Mouse (Mus musculus): ENCODE data around the gene Fhit. TPM values are rescaled to one million over a fixed set of nuclear protein-coding genes. Genes with fewer than 3 reads are reported as not detected.

Fhit gene
- polyA plus RNA-seq, 1 experiment: 4.2 TPM

DNA sequence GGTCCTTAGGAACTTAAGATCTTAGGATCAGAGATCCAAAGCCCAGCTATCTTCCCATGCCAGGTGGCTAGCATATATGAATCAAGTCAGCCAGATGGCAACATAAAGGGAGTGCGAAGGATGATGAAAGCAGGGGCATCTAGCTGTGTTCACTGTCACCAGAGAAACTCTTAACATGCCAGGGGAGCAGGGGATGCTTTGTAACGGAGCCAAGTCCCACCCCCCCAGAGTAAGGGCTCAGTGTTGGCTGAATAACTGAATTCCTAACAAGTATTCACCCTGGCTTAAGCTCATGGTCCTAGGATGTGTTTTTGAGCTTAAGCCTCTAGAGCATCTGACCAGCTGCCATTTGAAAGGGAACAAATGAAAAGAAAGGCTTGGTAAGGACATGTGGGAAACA is 1139.5 kb downstream of the Fhit start:
- TF ChIP-seq CTCF (IDR thresholded peaks at IDR 0.05; ENCODE audit: borderline replicate concordance, extremely low read depth, insufficient read depth, insufficient read length) (no peak), POLR2A (IDR thresholded peaks at IDR 0.05; ENCODE audit: borderline replicate concordance, extremely low read depth, insufficient read depth, insufficient read length, poor library complexity, severe bottlenecking) (no peak)
- peak; percentile 92 for DNase-seq (ENCODE audit: low read depth)

DNA sequence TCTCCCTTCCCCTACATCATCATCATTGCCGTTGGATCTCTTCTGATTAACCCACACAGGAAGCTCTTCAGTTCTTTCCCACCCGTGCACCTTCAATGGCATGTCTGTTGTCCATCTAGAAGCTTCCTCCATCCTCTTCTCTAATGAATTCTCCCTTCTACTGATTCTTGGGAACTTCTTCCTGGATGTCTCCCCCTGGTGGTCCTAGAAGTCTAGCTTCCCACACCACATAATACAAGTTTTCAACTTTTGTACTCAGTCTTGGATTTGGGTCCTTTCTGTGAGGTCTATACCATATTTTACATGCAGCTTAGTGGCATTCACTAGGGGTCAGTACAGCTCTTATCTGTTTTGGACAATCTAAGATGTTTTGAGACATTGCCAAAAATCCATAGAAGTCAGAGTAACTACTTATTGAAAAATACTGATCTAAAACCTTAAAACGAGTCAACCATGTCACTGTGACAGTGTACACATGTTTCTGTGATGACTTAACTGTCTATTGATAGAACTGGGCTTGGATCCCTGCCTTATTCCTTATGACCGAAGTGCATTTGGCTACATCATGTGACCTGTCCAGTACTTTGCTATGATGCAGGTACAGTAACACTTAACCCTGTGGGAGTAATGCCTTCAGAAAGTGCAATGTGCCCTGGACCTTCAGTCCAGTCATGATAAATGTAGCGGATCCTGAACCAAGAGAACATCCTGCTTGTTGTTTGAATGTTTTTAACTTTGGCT is 1141.3 kb downstream of the Fhit start:
- TF ChIP-seq CTCF (IDR thresholded peaks at IDR 0.05; ENCODE audit: borderline replicate concordance, extremely low read depth, insufficient read depth, insufficient read length): no peak
- TF ChIP-seq POLR2A (IDR thresholded peaks at IDR 0.05; ENCODE audit: borderline replicate concordance, extremely low read depth, insufficient read depth, insufficient read length, poor library complexity, severe bottlenecking): no peak
- no peak for DNase-seq (ENCODE audit: low read depth)

DNA sequence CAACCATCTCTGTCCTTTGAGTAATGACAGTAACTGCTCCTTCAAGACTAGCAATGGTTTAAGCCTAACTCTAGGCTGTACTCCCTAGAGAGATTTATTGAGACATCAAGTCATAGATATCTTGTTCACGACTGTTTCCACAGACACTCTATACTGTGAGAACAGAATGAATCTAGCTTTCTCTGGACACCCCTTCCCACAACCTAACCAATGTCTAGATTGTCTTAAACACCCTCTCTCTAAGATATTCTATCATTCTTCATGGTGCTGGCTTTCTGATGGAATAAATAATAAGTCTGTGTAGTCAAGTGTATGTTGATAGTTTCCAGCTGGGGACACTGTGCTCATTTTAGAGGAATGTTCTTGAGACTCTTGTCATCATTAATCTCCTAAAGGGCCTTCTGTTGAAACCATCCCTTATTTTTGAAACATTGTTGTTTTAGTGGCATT is 1148.0 kb downstream of the Fhit start:
- no peak for TF ChIP-seq CTCF (IDR thresholded peaks at IDR 0.05; ENCODE audit: borderline replicate concordance, extremely low read depth, insufficient read depth, insufficient read length)
- no peak for TF ChIP-seq POLR2A (IDR thresholded peaks at IDR 0.05; ENCODE audit: borderline replicate concordance, extremely low read depth, insufficient read depth, insufficient read length, poor library complexity, severe bottlenecking)
- no peak for DNase-seq (ENCODE audit: low read depth)

DNA sequence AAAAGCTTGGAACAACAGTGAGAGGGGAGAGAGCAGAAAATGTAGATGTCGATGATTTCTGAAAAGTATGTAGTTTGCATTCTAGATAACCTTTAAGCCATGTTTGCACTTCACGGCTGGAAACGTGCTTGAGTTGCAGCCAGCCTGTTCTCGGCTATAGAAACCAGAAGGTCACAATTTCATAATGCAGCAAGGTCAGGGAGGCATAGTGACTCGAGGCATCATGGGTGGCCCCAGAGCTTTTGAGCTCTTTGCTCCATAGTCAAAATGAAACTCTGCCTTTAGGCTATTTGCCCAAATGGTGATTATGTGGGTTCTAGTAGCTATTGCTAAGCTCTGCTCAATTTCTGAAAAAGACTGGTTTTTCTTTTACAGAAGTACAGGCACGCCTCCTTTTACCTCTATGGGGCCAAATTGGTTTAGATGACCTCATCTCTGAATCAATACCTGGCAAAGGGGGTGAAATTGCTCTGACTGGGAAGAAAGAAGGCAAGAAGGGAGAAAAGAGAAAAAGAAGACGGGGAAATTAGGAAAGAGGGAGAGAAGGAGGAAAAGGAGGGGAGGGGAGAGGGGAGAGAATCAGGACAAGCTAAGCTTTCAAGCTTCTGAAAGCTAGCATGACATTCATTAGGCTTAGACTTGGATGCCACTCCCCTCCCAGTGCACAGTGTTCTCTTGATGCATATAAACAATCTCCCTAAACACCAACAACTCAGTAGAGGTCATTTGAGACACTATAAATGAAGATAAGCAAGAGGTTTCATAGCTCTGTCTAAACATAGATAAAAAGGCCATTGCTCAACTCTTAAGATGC is 1148.6 kb downstream of the Fhit start:
- TF ChIP-seq CTCF (IDR thresholded peaks at IDR 0.05; ENCODE audit: borderline replicate concordance, extremely low read depth, insufficient read depth, insufficient read length): no peak
- TF ChIP-seq POLR2A (IDR thresholded peaks at IDR 0.05; ENCODE audit: borderline replicate concordance, extremely low read depth, insufficient read depth, insufficient read length, poor library complexity, severe bottlenecking): no peak
- no peak for DNase-seq (ENCODE audit: low read depth)

DNA sequence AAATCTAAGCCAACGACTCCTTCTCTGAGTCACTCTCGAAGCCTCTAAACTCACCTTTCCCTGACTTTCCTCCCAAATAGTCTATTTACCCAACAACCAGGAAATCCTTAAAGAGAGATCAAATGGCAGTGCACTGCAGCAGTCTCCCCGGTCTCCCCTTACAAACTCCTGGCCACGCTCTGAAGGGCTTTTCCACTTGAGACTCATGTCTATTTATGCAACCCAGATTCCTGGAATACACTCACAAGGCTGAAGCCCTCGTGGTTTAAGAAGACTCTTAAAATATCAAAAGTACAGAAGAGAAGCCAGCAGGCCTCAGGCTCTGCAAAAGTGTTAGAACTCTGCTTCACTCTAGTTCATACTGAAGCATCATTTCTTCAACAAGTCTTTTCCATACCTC is 1155.6 kb downstream of the Fhit start:
- DNase-seq (ENCODE audit: low read depth): no peak

DNA sequence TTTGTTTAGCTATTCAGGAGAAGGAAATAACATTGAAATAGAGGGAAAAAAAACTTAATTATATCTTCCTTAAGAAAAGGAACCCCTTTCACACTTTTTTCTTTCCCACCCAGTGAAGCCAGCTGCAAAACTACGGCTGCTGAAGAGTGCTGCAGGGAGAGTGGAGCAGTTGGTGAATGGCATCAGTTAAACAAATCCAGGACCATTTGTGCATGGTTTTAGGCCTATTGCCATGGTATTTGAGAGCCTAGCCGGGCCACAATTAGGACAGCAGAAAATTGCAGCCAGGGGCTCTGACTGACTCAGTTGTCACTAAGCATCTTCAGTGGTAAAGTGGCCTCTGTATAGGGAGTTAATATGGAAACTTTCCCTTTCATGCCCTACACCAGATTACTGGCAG is 1158.0 kb downstream of the Fhit start:
- TF ChIP-seq POLR2A (IDR thresholded peaks at IDR 0.05; ENCODE audit: borderline replicate concordance, extremely low read depth, insufficient read depth, insufficient read length, poor library complexity, severe bottlenecking) (no peak), CTCF (IDR thresholded peaks at IDR 0.05; ENCODE audit: borderline replicate concordance, extremely low read depth, insufficient read depth, insufficient read length) (no peak)
- peak; percentile 54 for DNase-seq (ENCODE audit: low read depth)

More for the DNA sequence above, 1155.6 kb downstream of the Fhit start:
- TF ChIP-seq CTCF (IDR thresholded peaks at IDR 0.05; ENCODE audit: borderline replicate concordance, extremely low read depth, insufficient read depth, insufficient read length): no peak
- no peak for TF ChIP-seq POLR2A (IDR thresholded peaks at IDR 0.05; ENCODE audit: borderline replicate concordance, extremely low read depth, insufficient read depth, insufficient read length, poor library complexity, severe bottlenecking)

DNA sequence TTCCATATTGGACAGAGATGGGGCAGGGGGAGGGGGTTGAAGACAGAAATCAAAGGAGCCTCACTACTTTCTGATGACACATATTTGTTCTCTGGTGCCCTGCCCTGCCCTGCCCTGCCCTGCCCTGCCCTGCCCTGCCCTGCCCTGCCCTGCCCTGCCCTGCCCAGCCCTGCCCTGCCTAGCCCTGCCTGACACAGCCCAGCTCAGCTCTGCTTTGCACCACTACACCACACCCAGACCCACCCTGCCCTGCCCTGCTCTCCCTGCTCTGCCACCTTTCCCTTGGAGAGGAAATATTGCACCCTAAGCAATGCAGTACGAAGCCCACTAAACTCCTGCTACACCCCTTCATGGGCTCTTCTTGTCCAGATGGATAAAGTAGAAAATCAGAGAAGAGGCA is 1171.2 kb downstream of the Fhit start:
- TF ChIP-seq CTCF (IDR thresholded peaks at IDR 0.05; ENCODE audit: borderline replicate concordance, extremely low read depth, insufficient read depth, insufficient read length): no peak
- no peak for TF ChIP-seq POLR2A (IDR thresholded peaks at IDR 0.05; ENCODE audit: borderline replicate concordance, extremely low read depth, insufficient read depth, insufficient read length, poor library complexity, severe bottlenecking)
- no peak for DNase-seq (ENCODE audit: low read depth)

DNA sequence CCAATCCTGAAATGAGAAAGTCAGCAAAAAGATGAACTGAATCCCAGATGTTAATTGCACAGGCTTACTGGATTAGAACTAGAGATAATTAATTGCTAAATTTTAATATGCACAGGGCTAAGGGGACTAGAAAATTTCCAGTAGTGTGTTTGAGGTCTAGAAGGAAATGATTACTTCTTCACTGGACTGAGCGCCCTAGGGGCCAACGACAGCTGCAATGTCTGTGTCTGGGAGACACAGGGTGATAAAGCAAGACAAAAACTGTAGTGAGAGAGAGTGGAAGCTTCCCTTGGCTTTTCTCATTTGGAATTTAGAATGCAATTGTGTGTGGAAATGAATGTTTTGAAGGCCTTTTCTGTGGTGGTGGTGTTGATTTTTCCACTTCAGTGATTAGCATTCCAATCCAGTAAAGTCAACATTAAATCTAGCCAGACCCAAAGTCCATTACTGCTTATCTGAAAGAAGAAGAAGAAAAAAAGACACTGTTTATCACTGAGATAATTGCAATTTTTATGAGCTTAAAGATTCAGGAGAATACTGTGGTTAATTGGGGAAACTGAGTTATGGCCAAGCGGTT is 1184.8 kb downstream of the Fhit start:
- TF ChIP-seq CTCF (IDR thresholded peaks at IDR 0.05; ENCODE audit: borderline replicate concordance, extremely low read depth, insufficient read depth, insufficient read length) (no peak), POLR2A (IDR thresholded peaks at IDR 0.05; ENCODE audit: borderline replicate concordance, extremely low read depth, insufficient read depth, insufficient read length, poor library complexity, severe bottlenecking) (no peak)
- DNase-seq (ENCODE audit: low read depth): peak; percentile 35

DNA sequence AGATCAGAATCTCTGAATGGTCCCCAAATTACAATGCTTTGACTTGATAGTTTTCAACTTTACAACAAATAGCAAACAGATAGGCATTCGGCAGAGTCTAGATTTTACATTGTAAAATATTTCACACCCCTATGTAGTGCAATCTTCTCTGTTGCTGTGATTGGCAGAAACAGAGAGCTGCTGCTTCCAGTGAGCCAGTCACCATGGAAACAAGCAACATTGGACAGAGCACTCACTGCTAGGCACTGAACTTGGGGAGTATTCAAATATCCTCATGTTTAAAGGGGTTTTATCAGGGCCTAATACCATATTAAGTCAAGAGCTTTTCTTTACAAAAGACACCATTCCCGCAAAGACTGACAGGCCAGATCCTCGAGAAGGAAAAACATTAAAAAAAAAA is 1187.4 kb downstream of the Fhit start:
- TF ChIP-seq CTCF (IDR thresholded peaks at IDR 0.05; ENCODE audit: borderline replicate concordance, extremely low read depth, insufficient read depth, insufficient read length) (no peak), POLR2A (IDR thresholded peaks at IDR 0.05; ENCODE audit: borderline replicate concordance, extremely low read depth, insufficient read depth, insufficient read length, poor library complexity, severe bottlenecking) (no peak)
- peak; percentile 69 for DNase-seq (ENCODE audit: low read depth)

DNA sequence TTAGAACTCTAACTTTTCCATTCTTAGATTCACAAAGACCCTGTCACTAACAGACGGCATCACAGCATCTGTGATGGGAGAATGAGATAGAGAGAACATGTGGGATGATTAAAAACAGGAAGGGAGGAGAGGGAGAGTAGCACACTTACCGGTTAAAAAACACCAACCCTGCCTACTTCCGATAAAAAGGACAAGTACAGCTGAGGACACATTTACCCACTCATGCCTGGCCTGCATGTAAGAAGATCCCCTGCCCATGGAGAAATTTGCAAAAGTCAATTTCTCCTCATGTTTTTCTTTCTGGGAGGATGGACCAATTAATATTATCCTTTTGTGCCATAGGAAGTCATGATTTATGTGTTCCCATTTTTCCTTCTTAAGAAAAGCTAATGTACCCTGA is 1198.0 kb downstream of the Fhit start:
- no peak for DNase-seq (ENCODE audit: low read depth)
- TF ChIP-seq POLR2A (IDR thresholded peaks at IDR 0.05; ENCODE audit: borderline replicate concordance, extremely low read depth, insufficient read depth, insufficient read length, poor library complexity, severe bottlenecking) (no peak), CTCF (IDR thresholded peaks at IDR 0.05; ENCODE audit: borderline replicate concordance, extremely low read depth, insufficient read depth, insufficient read length) (no peak)

DNA sequence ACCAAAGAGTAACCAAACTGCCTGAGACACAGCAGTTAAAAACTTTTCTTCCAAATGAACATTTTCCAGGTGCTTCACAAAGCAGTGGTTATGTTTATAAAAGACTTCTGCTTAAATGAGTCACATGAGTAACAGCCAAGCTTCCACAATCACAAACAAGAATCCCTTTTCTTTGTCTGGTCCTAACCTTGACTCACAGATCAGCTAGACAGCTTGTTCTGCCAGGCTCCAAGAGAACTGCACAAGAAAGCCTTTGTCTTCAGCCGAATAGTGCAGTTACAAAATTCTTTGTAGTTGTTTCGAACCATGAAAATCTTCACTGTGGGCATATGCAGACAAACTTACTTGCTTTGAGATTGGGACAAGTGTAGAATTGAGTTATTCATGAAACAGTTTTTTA is 1201.4 kb downstream of the Fhit start:
- DNase-seq (ENCODE audit: low read depth): peak; percentile 31
- TF ChIP-seq POLR2A (IDR thresholded peaks at IDR 0.05; ENCODE audit: borderline replicate concordance, extremely low read depth, insufficient read depth, insufficient read length, poor library complexity, severe bottlenecking) (no peak), CTCF (IDR thresholded peaks at IDR 0.05; ENCODE audit: borderline replicate concordance, extremely low read depth, insufficient read depth, insufficient read length) (no peak)
